Mouse (Mus musculus): ENCODE data around the gene Cast.

DNA sequence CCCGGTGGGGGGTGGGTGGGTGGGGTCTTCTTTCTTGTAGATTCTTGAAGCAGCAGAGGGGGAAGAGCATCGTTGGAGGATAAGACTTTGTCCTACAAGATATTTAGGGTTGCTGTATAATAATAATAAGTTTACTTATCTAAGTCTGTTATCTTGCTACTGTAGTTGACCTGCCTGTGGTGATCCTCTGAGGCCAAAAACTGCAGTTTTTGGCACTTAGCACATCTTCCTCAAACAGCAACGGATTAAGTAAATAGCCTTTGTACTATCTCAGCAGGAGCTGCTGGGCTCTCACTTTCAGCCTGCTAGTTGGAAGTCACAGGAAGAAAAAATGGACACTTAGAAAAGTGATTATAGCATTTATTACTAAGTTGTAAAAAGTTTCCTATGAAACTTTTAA is 112.4 kb downstream of the Cast start:
- TF ChIP-seq POLR2A (IDR thresholded peaks at IDR 0.05; ENCODE audit: low read depth, low read length) (no peak), CTCF (IDR thresholded peaks at IDR 0.05; ENCODE audit: extremely low read depth, insufficient read depth, insufficient read length, insufficient replicate concordance) (no peak)
